Mouse (Mus musculus) cerebellum, adult 11-12 months (tissue): ENCODE measurements around the gene Fndc3b.

Source experiments
- DNase-seq: peaks from one replicate; pipeline ENCODE4 v3.0.0; 2022

The Fndc3b gene

DNA sequence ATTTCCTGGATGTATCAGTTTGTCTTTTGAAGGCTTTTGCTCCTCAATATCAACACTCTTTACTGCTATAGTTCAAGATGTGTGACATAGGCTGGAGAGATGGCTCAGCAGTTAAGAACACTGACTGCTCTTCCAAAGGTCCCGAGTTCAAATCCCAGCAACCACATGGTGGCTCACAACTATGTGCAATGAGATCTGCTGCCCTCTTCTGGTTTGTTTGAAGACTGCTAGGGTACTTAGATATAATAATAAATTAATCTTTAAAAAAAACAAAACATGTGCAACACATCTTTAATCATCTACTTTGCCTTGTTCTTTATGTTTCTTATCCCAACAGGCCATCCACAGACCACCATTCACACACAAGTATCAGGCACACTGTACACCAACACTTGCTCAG, 160.7 kb downstream of the Fndc3b start:
- DNase-seq, result no peak

DNA sequence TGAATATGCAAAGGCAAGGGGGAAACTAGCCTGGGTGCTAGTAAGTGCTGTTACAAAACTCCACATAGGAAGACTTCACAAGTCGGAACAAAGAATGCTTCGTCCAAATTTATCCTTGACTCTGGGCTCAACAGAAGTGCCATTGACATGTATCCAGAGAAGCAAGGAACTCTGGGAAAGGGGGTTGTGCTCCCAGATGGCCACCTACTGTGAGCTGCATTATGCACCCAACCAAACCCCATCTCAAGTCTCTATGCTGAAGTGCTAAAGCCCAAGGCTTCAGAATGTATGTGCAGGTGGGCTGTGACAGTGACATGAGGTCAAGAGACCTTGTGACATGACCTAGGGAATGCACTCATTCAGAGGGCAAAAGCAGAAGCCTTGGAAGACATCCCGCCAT, 165.5 kb downstream of the Fndc3b start:
- no peak for DNase-seq

DNA sequence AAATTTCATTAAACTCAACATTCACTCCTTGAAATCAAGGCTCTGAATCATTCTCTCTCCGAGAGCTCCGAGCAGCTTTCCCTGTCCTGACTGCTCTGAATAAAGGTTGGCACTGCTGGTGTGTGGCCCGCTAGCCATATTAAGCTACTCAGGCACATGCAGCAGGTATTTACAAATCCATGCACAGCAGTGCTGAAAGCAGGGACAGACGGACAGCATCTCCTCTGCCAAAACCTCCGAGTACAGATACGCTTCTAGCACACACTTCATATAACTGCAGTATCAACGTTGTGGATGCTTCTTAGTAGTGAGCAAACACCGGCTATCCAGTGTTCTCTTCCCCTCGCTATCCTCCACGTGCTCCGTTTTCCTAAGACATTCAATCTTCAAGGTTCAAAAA, 167.0 kb downstream of the Fndc3b start:
- DNase-seq, result no peak

DNA sequence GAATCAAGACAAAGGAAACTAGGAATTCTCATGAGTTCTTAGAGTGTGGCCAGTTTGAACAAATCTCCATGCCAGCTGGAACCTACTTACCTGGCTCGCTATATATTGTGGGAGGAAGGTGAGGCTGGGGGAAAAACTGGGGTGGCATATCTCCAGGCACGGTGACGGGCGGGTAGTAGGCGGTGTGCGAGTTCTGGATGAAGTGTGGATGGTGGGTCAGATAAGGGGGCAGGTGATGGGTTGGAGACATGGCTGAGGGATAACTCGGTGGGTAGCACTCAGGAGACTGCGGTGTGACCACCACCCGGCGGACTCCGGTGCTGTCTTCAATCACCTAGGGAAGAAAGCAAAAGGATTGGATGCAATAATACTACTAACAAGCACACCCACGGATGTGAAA, 169.3 kb downstream of the Fndc3b start:
- DNase-seq, result no peak

DNA sequence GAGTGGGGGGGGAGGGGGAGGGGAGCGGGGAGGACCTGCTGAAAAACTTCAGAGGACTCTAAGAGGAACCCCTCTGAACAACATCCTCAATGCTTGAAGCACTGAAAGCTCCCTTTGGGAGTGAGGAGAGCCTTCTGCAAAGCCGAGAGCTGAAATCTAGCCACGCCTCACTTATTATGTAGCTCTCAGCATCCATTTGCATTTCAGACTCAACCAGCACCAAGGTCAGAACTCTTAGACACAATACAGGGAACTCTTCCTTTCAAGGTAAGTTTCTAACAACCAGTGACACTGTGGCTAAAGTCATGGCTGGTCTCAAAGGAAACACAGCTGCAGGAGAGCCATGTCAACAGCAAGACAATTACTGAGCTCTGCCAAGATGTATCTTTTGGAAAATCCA, 169.9 kb downstream of the Fndc3b start:
- no peak for DNase-seq

DNA sequence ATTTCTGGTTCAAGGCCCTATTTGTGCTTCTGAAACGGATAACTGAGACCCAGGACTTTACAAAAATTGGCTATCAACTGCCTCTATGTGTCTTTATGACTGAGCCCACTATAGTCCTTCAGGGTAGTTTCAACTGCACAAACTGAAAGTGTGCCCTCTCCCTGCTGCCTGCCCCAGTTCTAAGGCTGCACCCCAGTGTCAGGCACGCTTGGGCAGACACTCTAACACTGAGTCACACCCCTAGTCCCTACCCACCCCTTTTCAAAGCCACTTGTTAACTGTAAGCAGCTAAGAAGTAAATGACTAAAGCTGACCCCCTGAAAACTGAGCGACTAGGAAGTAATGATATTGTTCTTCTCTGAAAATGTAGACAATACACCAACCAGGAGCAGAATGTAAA, 176.9 kb downstream of the Fndc3b start:
- DNase-seq, result no peak

DNA sequence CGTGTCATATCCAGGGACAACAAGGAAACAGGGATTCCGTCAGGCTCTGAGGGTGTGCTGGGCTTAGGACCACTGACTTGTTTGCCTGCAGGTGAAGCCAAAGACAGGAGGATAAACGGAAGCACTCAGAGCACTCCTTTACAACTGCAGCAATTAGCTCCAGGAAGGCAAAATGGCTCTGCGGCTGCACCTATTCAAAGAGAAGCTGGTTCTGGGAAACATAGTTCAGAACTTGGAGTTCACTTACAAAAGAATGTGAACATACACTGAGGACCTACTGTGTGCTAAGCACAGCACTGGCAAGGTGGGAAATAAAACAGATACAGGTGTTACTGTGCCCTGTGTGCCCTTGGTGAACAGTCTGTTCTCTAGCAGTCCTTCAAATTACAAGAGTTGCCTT, 177.4 kb downstream of the Fndc3b start:
- DNase-seq, result no peak

DNA sequence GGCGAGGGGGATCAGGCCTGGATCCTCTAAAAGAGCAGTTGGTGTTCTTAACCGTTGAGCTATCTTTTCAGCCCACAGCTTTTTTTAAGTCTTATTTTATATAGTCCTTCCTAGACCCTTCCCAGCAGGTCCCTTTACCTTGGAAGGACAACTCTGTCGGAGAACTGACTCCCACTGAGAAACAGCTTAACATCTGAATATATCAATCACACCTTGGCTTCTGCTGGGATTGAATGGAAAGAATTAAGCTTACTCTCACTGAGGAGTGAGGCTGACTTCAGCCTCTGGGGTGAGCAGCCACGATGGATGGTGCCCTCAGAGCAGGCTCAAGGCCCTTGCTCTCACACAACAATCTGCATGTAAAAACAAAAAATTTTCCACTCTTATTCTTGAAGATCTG, 179.1 kb downstream of the Fndc3b start:
- no peak for DNase-seq

DNA sequence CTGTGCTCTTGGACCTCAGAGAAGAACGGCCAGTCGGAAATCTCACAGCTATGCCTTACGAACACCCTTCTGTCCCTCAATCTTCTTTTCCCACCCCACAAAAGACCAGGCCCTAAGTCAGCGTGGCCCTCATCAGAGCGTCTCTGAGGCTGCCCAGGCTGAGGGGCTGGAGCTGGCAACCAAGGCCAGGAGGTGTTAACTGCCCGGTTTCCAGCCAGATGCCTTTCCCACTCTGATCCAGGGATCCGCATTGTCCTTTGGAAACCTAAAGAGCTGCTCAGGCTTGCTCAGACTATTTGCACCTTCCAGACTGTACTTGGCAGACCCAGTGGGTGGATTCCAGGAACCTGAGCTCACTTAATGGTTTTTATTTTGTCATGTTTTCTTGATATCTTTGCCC, 180.7 kb downstream of the Fndc3b start:
- no peak for DNase-seq

DNA sequence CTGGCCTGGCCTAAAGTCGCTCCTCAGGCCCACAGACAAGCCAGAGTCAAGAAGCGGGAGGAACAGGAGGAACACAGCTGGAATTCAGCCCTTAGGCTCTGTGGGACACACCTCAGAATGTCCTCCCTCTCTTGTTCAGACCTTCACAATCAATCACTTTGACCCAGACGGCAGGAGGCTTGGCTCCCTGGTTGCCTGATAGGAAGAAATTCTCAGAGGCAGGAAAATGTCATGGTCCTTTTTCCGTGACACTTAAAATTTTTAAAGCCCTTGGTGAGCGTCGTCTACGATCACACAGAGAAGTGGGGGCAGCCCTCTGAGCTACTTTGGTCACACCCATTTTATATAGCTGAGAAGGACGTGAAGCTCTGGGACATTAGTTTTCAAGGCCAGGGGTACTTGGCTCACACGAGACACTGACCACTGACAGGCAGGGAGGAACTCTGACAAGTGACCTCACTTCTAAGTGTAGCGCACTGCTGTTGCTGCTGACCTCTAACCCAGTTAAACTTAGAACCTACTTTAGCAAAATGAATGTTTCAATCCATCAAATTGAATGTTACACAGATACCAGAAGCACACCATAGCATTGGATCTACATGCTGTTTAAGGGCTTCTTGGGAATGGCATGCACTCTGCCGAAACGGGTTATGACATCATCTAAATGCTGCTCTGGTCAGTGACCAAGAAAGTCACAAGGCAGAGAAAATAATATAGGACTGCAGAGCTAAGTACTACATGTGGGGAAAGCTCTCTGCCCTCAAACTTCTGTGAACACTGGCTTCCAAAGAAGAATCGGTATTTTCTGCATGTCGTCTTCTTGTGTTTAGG, 181.7 kb downstream of the Fndc3b start:
- no peak for DNase-seq

DNA sequence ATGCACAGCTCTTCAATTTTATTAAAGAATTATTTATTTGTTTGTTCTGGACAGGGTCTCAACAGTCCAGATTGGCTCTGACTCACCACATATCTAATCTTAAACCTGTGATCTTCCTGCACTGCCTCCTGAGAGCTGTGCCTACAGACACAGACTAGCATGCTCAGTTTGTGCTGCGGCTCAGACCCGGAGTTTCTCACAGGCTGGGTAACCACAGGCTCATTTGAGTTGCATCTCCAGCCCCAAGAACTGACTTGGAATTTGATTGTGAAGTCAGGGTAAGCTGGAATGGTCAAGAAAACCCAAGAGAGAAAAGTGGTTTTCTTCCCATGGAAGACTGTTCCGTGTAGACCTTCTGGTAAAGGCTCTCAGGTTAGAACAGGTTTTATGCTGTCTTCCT, 184.1 kb downstream of the Fndc3b start:
- no peak for DNase-seq

DNA sequence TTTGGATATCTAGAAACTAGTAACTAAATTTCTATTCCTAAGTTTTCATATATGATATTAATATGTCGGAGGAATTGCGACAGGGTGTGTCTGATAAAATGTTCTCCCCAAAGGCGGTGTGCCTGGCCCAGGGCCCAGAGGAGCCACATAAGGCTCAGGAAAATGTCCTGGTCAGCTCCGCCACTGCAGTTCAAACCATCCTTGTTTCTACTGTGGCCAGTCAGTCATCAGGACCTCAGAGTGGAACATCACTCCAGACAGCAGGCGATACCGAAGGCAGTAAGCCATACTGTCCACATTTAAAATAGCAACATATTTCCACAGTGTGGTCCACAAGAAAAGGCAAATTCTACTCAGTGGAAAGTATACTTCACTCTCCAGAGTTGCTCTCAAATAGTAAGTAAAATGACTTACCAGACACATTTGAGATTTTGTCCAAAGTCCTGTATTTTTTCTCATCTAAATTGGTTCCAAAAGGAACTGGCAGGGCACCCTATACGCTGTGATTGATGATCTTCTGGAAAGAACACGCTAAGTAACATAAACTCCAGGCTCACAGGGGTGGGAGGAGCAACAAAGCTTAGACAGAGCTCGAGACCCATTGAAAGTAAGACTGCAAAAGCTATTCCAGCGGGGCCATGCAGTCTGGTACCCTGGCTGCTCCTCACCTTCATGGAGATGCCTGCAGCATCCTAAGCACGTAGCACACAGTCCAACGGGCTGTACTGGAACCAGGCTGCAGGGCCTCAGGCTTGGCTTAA, 187.8 kb downstream of the Fndc3b start:
- no peak for DNase-seq

DNA sequence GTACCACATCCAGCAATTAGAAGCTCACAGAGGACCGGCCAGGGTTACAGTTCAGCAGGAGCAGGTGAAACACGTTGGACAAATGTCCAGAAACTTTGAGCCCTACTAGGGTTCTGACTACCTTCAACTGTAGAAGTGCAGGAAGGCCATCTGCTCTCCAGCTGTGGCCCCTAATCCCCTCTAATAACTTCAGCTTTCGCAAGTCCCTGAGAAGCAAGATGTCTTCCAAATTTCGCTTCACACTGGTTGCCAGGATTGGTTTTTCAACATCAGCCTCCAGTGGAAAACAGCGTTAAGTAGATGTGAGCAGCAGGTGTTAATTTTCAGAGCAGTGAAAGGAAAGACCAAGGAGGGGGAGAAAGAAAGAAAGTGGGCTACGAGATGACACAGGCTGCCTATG, 190.7 kb downstream of the Fndc3b start:
- no peak for DNase-seq

DNA sequence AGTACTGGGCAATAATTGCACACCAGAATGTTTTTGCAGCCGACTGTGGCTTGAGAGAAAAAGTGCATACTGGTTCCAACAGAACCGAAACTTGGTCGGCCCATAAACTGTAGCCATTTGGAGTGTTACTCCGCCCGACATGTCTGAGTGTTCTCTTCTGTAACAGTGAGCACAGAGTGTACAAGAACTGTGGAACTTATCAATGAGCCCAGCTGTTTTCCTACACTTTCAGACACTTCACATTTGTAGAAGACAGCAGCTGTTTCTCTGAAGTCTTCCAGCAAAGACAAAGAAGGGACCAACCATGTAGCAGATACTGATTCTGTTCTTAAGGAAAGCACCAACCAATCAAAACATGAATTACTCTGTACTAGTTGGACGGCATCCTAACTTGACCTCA, 191.6 kb downstream of the Fndc3b start:
- DNase-seq, result no peak

DNA sequence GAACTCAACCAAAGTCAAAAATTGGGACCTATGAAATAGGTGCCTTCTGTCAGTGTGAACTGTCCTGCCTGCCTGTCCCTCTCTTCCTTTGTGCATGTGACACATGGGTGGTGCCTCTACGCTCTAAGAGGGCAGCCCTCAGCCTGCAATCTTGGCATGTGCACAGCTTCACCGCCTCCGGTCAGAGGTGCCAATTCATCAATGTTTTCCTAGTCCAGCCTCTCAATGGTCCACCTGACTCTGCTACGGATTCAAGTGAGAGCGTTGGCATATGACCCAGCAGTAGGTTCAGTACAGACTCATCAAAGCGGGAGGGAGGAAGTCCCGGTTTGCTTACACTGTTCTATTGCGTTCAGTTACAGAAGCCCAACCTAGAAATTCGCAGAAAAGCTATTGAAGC, 192.2 kb downstream of the Fndc3b start:
- DNase-seq, result no peak

DNA sequence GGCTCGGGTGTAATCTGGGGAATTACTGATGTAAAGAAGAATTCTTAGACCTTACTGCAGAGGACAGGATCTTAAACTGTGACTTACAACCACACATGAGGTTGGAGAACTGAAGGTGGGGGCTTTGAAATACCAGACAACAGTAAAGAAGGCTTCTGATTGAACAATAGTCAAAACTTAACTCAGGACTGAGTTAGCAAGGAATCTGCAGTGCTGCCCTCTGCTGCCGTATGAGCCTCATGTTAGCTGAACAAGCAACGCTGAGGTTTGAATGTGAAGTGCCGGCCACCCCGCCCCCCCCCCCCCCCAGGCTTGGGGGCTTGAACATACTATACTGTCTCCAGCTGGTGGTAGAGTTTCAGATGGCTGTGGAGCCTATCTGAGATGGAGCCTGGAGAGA, 194.6 kb downstream of the Fndc3b start:
- DNase-seq, result no peak

DNA sequence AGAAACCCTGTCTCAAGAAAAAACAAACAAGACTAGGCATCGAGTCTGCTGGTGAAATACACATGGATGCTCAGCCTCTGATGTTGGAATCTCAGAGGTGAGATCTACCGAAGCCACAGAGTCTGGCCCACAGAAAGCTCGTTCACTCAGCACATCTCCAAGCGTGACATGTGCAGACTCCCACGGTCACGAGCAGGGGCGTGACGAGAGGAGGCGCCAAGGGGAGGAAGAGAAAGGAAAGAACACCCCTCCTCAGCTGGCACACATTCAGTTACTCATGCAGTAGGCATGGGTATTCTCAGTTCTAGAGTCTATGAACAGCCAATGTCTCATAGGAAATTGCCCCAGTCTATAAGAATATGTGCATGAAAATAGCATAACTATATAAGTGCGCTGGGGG, 199.3 kb downstream of the Fndc3b start:
- no peak for DNase-seq

DNA sequence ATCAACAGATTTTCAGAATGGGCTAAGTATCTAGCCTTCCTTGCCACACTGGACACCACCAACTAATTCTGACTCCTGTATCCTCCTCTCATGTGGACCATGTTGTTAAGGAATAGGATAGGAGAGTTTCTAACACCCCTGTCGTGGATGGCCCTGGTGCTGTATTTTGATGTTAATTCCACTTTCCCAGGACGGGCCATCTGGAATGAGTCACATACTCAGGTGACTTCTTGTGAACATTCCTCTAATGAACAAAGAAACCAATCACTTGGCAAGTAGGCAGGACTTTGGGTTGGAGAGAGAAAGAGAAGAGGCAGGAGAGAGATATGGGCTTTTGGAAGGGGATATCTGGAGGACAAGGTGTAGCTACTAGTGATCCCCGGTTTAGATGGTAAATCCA, 204.2 kb downstream of the Fndc3b start:
- no peak for DNase-seq

DNA sequence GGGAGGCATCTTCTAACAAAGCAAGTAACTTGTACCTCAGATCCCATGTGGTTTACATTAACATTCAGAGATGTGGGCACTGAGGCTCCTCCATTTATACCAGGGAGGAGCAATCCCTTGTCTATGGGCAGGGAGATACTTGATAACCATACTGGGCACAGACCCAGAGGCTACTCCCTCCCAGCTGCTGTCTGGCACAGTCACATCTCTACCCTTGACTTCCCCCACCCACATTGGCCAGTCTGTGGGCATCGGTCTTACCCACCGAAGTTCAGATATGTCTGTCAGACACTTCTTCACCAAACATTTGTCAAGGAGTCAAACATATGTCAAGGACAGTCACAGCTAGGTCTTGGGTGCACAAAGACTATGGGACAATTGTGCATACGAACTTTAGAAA, 205.5 kb downstream of the Fndc3b start:
- no peak for DNase-seq

DNA sequence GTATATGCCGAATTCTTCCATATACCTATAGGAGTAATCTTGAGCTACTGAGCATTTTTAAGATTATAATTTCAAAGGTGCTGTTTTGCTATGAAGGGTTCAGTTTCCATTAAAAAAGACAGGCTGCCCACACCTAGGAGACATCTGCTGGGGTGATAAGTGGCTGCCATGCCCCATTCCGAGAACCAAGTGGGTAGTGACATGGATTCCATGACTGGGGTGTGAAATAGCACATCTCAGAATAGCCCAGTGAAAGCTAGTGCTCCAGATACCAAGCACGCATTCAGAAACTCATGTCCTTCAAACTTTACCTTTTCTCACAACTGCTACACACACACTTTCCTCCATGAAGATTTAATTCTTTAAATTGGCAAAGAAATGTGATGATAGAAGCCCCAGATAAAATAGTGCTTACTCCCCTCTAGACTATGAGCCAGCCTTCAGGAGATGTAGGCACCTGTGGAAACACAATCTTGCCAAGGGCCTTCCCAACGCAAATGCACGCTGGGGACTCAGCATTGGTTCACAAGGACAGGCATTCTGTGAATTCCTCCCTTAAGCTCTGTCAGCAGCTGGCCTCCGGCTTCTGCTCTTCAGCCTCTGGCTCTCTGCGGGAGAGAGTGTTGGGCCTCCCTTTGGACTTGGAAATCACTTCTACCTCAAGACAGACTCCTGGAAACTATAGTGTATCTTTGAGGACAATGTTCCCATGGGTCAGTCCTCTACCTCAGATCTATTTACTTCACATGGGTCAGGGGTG, 207.6 kb downstream of the Fndc3b start:
- DNase-seq, result no peak

DNA sequence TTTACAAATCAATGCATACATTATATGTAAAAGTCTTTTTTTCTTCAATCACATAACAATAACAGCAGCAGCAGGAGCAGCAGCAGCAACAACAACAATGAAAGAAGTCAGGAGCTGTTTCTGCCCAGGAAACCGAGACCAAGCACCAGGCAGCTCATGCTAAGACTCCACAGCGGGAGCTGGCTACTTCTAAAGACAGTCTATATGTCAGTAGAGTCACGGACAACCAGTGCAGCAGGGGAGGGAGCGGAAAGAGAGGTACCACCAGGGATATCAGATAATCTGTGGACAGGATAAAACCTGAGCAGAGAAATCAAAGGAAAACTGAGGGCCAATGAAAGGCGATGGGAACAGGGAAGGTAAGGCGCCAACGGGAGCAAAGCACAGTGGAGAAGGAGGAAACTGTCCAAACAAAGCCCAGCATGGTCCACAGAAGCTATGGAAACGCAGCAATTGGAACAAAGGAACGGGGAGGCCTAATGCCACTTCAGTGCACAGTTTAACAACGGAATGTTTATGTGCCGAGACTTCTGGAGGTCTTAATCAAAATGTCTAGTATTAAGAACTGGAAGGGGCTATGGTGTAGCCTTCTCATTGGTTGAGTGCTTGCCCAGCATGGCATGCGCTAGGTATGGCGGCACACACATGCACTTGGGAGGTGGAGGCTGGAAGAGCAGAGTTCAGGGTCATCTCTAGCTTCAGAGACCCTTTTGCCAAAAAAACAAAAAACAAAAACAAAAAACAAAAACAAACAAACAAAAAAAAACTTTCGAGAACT, 215.6 kb downstream of the Fndc3b start:
- DNase-seq, result no peak

DNA sequence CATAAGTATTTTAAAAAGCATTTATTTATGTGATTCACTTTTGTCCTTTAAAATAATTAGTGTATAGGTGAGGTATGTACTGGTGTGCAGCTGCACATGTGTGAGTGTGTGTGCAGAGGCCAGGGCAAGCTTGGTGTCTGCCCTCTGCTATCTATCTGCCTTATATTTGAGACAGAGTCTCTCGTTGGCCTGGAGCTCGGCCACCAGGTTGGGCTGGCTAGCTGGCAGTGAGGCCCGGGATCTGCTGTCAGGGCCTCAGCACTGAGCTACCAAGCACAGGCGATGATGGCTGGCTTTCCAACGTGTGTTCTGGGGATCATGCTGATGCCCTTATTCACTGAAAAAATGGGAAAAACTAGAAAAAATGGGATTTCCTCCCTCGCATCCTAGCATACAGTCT, 216.4 kb downstream of the Fndc3b start:
- no peak for DNase-seq

DNA sequence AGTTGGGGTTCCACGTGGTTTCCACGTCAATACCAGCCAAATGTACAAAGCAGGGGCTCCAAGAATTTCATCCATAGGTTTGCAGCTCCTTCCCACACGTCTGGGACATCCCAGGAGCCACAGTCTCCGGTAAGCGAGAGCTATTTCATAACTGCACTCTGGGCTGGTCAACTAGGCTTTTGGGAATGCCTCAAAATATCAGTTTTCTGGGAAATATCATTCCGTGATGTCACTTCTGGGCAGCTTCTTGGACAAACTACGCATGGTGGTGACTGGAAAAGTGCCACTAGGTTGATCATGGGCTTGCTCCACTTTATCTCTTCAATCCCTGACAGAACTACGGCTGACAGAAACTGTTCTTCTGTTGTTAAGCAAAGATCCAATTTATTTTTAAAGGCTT, 217.0 kb downstream of the Fndc3b start:
- no peak for DNase-seq
